Mouse (Mus musculus): Measurements from ENCODE around the gene Sh3bp2.
"Not testable (repeated sequence)": the region's sequence is repeated elsewhere in the genome, so short reads cannot be mapped to it uniquely, and the experiment has no call there.

Sh3bp2 gene

GRCm38 (mm10) chr5:34572568-34572967, 46.9 kb downstream of the Sh3bp2 start:
- DNase-seq (ENCODE audit: low read depth, low spot score), result not testable (repeated sequence)

- peak; percentile 96 for DNase-seq (ENCODE audit: low read depth, low spot score)
These were observed 47.9 kb downstream of the Sh3bp2 start, which contains the start of gene Add1 for GRCm38 (mm10) chr5:34573268-34574221. Gene Add1 (plus strand): TSS chr5:34573664.

- DNase-seq (ENCODE audit: low read depth, low spot score), result no peak
These were observed 49.1 kb downstream of the Sh3bp2 start for GRCm38 (mm10) chr5:34574721-34575120.

GRCm38 (mm10) chr5:34576286-34576685, 50.6 kb downstream of the Sh3bp2 start:
- DNase-seq (ENCODE audit: low read depth, low spot score), result no peak

- DNase-seq (ENCODE audit: low read depth, low spot score), result no peak
These were observed 52.5 kb downstream of the Sh3bp2 start for GRCm38 (mm10) chr5:34578038-34578655.

- DNase-seq (ENCODE audit: low read depth, low spot score), result no peak
These were observed 53.7 kb downstream of the Sh3bp2 start for GRCm38 (mm10) chr5:34579377-34579776.

- DNase-seq (ENCODE audit: low read depth, low spot score), result not testable (repeated sequence)
These were observed 56.2 kb downstream of the Sh3bp2 start for GRCm38 (mm10) chr5:34581671-34582313.

- DNase-seq (ENCODE audit: low read depth, low spot score), result no peak
These were observed 56.7 kb downstream of the Sh3bp2 start for GRCm38 (mm10) chr5:34582314-34582675.

- DNase-seq (ENCODE audit: low read depth, low spot score), result no peak
These were observed 59.6 kb downstream of the Sh3bp2 start for GRCm38 (mm10) chr5:34585216-34585615.

- DNase-seq (ENCODE audit: low read depth, low spot score), result no peak
These were observed 62.2 kb downstream of the Sh3bp2 start for GRCm38 (mm10) chr5:34587881-34588280.

- DNase-seq (ENCODE audit: low read depth, low spot score), result no peak
These were observed 64.4 kb downstream of the Sh3bp2 start for GRCm38 (mm10) chr5:34590059-34590458.

GRCm38 (mm10) chr5:34590702-34591101, 65.1 kb downstream of the Sh3bp2 start:
- no peak for DNase-seq (ENCODE audit: low read depth, low spot score)

- no peak for DNase-seq (ENCODE audit: low read depth, low spot score)
These were observed 65.9 kb downstream of the Sh3bp2 start for GRCm38 (mm10) chr5:34591388-34592004.

- DNase-seq (ENCODE audit: low read depth, low spot score), result not testable (repeated sequence)
These were observed 66.6 kb downstream of the Sh3bp2 start for GRCm38 (mm10) chr5:34592224-34592623.

GRCm38 (mm10) chr5:34592666-34593065, 67.0 kb downstream of the Sh3bp2 start:
- DNase-seq (ENCODE audit: low read depth, low spot score), result no peak

GRCm38 (mm10) chr5:34593202-34593727, 67.6 kb downstream of the Sh3bp2 start:
- no peak for DNase-seq (ENCODE audit: low read depth, low spot score)

GRCm38 (mm10) chr5:34604576-34604975, 78.9 kb downstream of the Sh3bp2 start:
- DNase-seq (ENCODE audit: low read depth, low spot score), result no peak

GRCm38 (mm10) chr5:34607100-34607880, 81.7 kb downstream of the Sh3bp2 start:
- no peak for DNase-seq (ENCODE audit: low read depth, low spot score)

GRCm38 (mm10) chr5:34608226-34608625, 82.6 kb downstream of the Sh3bp2 start:
- DNase-seq (ENCODE audit: low read depth, low spot score), result peak; percentile 20

GRCm38 (mm10) chr5:34609966-34610365, 84.3 kb downstream of the Sh3bp2 start:
- DNase-seq (ENCODE audit: low read depth, low spot score), result no peak

Data from retina, postnatal 7 days (tissue).